Mouse (Mus musculus): Measurements from ENCODE around the gene Dph1. TPM values are rescaled to one million over a fixed set of nuclear protein-coding genes. Genes with fewer than 3 reads are reported as not detected.

Dph1 gene
- polyA plus RNA-seq, 1 experiment from 2014 or later = 23.7 TPM

- Histone ChIP-seq H3K9me3 (ENCODE audit: control insufficient read depth, low read length) (no peaks in the 10 kb centered on the region), H3K4me3 (ENCODE audit: control insufficient read depth in 1 of 2, insufficient read depth in 1 of 2, low read depth in 1 of 2, low read length in 2 of 2) (no peak overlapping the region), H3K9ac (ENCODE audit: low read length) (no peak overlapping the region), H3K4me1 (ENCODE audit: control insufficient read depth in 2 of 2, insufficient read depth in 2 of 2, low read length in 2 of 2) (peaks cover 16 to 31% of the 10 kb centered on the region in 2 experiments), H3K36me3 (ENCODE audit: control insufficient read depth, insufficient read depth, low read length) (no peaks in the 10 kb centered on the region), H3K27me3 (ENCODE audit: control insufficient read depth, insufficient read depth, low read length) (no peaks in the 10 kb centered on the region), H3K27ac (replicated peaks in 1 of 2; ENCODE audit: control insufficient read depth in 1 of 2, insufficient read depth in 1 of 2, low read depth in 2 of 2, low read length in 2 of 2) (peak overlapping the region in 1 of 2 experiments; percentile 26; a peak in 1 of 4 replicates), H3K4me2 (ENCODE audit: low read length) (no peak overlapping the region)
- WGBS = 71% methylated on average over 5 of the region's 5 CpGs
- peak; percentile 36; the same call in 1 of the 2 replicates for ATAC-seq (ENCODE audit: insufficient number of reproducible peaks, insufficient read depth, low FRiP score, low read depth)
Measured at GRCm38 (mm10) chr11:75132278-75132677, 58.8 kb downstream of the Dph1 start.

GRCm38 (mm10) chr11:75131300-75131699 is 59.7 kb downstream of the Dph1 start:
- no peak for ATAC-seq (ENCODE audit: insufficient number of reproducible peaks, insufficient read depth, low FRiP score, low read depth)
- H3K9me3 ChIP-seq (ENCODE audit: control insufficient read depth, low read length) = no peaks in the 10 kb centered on the region
- H3K36me3 ChIP-seq (ENCODE audit: control insufficient read depth, insufficient read depth, low read length) = no peaks in the 10 kb centered on the region
- no peak overlapping the region for H3K4me3 ChIP-seq (ENCODE audit: control insufficient read depth in 1 of 2, insufficient read depth in 1 of 2, low read depth in 1 of 2, low read length in 2 of 2)
- H3K27me3 ChIP-seq (ENCODE audit: control insufficient read depth, insufficient read depth, low read length) = no peaks in the 10 kb centered on the region
- peaks cover 14 to 22% of the 10 kb centered on the region in 2 experiments for H3K4me1 ChIP-seq (ENCODE audit: control insufficient read depth in 2 of 2, insufficient read depth in 2 of 2, low read length in 2 of 2)
- H3K4me2 ChIP-seq (ENCODE audit: low read length) = no peak overlapping the region
- 81% methylated on average over 4 of the region's 4 CpGs for WGBS
- no peak overlapping the region for H3K9ac ChIP-seq (ENCODE audit: low read length)
- no peak overlapping the region for H3K27ac ChIP-seq (replicated peaks in 1 of 2; ENCODE audit: control insufficient read depth in 1 of 2, insufficient read depth in 1 of 2, low read depth in 2 of 2, low read length in 2 of 2)

GRCm38 (mm10) chr11:75129481-75129880 is 61.6 kb downstream of the Dph1 start:
- H3K27ac ChIP-seq (replicated peaks in 1 of 2; ENCODE audit: control insufficient read depth in 1 of 2, insufficient read depth in 1 of 2, low read depth in 2 of 2, low read length in 2 of 2) = no peak overlapping the region
- no peaks in the 10 kb centered on the region for H3K36me3 ChIP-seq (ENCODE audit: control insufficient read depth, insufficient read depth, low read length)
- no peaks in the 10 kb centered on the region for H3K27me3 ChIP-seq (ENCODE audit: control insufficient read depth, insufficient read depth, low read length)
- H3K4me3 ChIP-seq (ENCODE audit: control insufficient read depth in 1 of 2, insufficient read depth in 1 of 2, low read depth in 1 of 2, low read length in 2 of 2) = no peak overlapping the region
- no peak for ATAC-seq (ENCODE audit: insufficient number of reproducible peaks, insufficient read depth, low FRiP score, low read depth)
- peaks cover 11 to 13% of the 10 kb centered on the region in 2 experiments for H3K4me1 ChIP-seq (ENCODE audit: control insufficient read depth in 2 of 2, insufficient read depth in 2 of 2, low read length in 2 of 2)
- no peak overlapping the region for H3K4me2 ChIP-seq (ENCODE audit: low read length)
- WGBS = 99% methylated on average over 6 of the region's 6 CpGs
- no peaks in the 10 kb centered on the region for H3K9me3 ChIP-seq (ENCODE audit: control insufficient read depth, low read length)
- H3K9ac ChIP-seq (ENCODE audit: low read length) = no peak overlapping the region

MicroRNAs encoded within 50 kb of the gene (microRNA counts, 519-probe panel; counts per million panel counts)
- microRNA mmu-miR-132 (322 counts per million, percentile 70 among the panel's probes with 10 or more counts), microRNA mmu-miR-212 (322 counts per million, percentile 70 among the panel's probes with 10 or more counts)

Small RNA genes within 50 kb of the gene (microRNA-seq; reads per million reads assigned to microRNA genes)
- gene Mir132 (257 reads per million, percentile 64 among the genes with 10 or more reads in this experiment), gene Mir212 (21.8 reads per million, percentile 32 among the genes with 10 or more reads in this experiment)

Other genes with a start within 250 kb of the Dph1 start
- gene Hic1, start 21.7 kb downstream of the Dph1 start, polyA plus RNA-seq (2014; fragmentation: Nextera tagmentation; extraction: Ambion mirVana) = 6.4 and 6.8 TPM in 2 replicates
- gene Ovca2, start 12.4 kb downstream of the Dph1 start, polyA plus RNA-seq (2014; fragmentation: Nextera tagmentation; extraction: Ambion mirVana) = 19.4 and 19.7 TPM in 2 replicates
- 17.0 and 17.3 TPM in 2 replicates for gene Rtn4rl1, start 2.5 kb upstream of the Dph1 start, polyA plus RNA-seq (2014; fragmentation: Nextera tagmentation; extraction: Ambion mirVana)
- 82.8 and 87.4 TPM in 2 replicates for gene Rpa1, start 157.1 kb upstream of the Dph1 start, polyA plus RNA-seq (2014; fragmentation: Nextera tagmentation; extraction: Ambion mirVana)
- 13.8 and 15.2 TPM in 2 replicates for gene Smyd4, start 157.2 kb upstream of the Dph1 start, polyA plus RNA-seq (2014; fragmentation: Nextera tagmentation; extraction: Ambion mirVana)
- 27.8 and 32.4 TPM in 2 replicates for gene Serpinf1, start 231.5 kb upstream of the Dph1 start, polyA plus RNA-seq (2014; fragmentation: Nextera tagmentation; extraction: Ambion mirVana)
- not detected in 2 replicates for gene Serpinf2, start 248.3 kb upstream of the Dph1 start, polyA plus RNA-seq (2014; fragmentation: Nextera tagmentation; extraction: Ambion mirVana)